Mouse (Mus musculus) intestine, postnatal 0 days (tissue): ENCODE results near the gene Btg3. TPM values are rescaled to one million over a fixed set of nuclear protein-coding genes. Genes with fewer than 3 reads are reported as not detected.
A peak's percentile ranks its signal among the peaks of the same experiment; 100 is the strongest.

Experiments used
- ATAC-seq: fragments of 200-750 bp; cut with Nextera tagmentation; 2 replicates; pipeline ENCODE4 v1.8.0; 2017; ENCODE audit warnings: mild to moderate bottlenecking, moderate TSS enrichment, moderate library complexity
- H3K27ac ChIP-seq: fragments of 300-500 bp; sonication (generic); 2 replicates; pipeline ENCODE4 v1.5.1; 2014; ENCODE audit warnings: mild to moderate bottlenecking, low read depth, low read length, moderate library complexity
- H3K27me3 ChIP-seq: fragments of 300-500 bp; sonication (generic); replicated peaks from 2 replicates; pipeline ENCODE4 v1.6.1; 2014; ENCODE audit warnings: low read length, mixed read lengths; ENCODE audit not compliant: control insufficient read depth, insufficient read depth
- H3K36me3 ChIP-seq: fragments of 300-500 bp; sonication (generic); 2 replicates; pipeline ENCODE4 v1.6.1; 2014; ENCODE audit warnings: mild to moderate bottlenecking, moderate library complexity; ENCODE audit not compliant: control insufficient read depth, insufficient read depth
- H3K4me1 ChIP-seq: fragments of 300-500 bp; sonication (generic); replicated peaks from 2 replicates; pipeline ENCODE4 v1.6.1; 2014; ENCODE audit warnings: antibody characterized with exemption, low read length, mixed read lengths; ENCODE audit not compliant: control insufficient read depth, insufficient read depth
- H3K4me2 ChIP-seq: fragments of 300-500 bp; sonication (generic); replicated peaks from 2 replicates; pipeline ENCODE4 v1.6.1; 2014; ENCODE audit warnings: low read depth, mild to moderate bottlenecking, moderate library complexity
- H3K4me3 ChIP-seq: fragments of 300-500 bp; sonication (generic); 2 replicates; pipeline ENCODE4 v1.5.1; 2014; ENCODE audit warnings: low read depth, low read length
- H3K9ac ChIP-seq: fragments of 300-500 bp; sonication (generic); 2 replicates; pipeline ENCODE4 v1.6.1; 2014; ENCODE audit warnings: mild to moderate bottlenecking, low read depth, low read length
- H3K9me3 ChIP-seq: fragments of 300-500 bp; sonication (generic); 2 replicates; pipeline ENCODE4 v1.6.1; 2016; ENCODE audit warnings: mixed run types; ENCODE audit not compliant: control insufficient read depth
- CTCF ChIP-seq: sonication (generic); IDR thresholded peaks from 2 replicates; pipeline ENCODE4 v1.5.1; 2016; ENCODE audit warnings: low read depth, mild to moderate bottlenecking, control low read depth, antibody characterized with exemption, moderate library complexity
- WGBS: fragments of 180-500 bp; shearing (Covaris S2); extraction: QIAGEN DNeasy Blood & Tissue Kit; methylation state at CpG from one replicate; pipeline ENCODE4 v1.1.7; 2014; 5-methylcytosine and 5-hydroxymethylcytosine counted together
- polyA plus RNA-seq: library from polyadenylated mRNA; unstranded; fragments of >200 nt; fragmentation: Nextera tagmentation; extraction: Ambion mirVana; gene quantifications from 2 replicates; pipeline ENCODE4 v1.2.1, GENCODE M21; 2015

The Btg3 gene
- polyA plus RNA-seq, 1 experiment from 2014 or later: 25.5 TPM

- H3K4me1 ChIP-seq: peaks cover 3% of the 10 kb centered on the region; the same call in 1 of the 2 replicates
- no peak overlapping the region for H3K9ac ChIP-seq
- no peaks in the 10 kb centered on the region for H3K9me3 ChIP-seq
- no peaks in the 10 kb centered on the region for H3K27me3 ChIP-seq
- no peak for TF ChIP-seq CTCF
- no peak overlapping the region for H3K27ac ChIP-seq
- 41% methylated on average over 6 of the region's 6 CpGs for WGBS
- H3K36me3 ChIP-seq: no peaks in the 10 kb centered on the region
- no peak overlapping the region for H3K4me2 ChIP-seq
- H3K4me3 ChIP-seq: no peak overlapping the region
- peak; percentile 50 for ATAC-seq
Measured at GRCm38 (mm10) chr16:78309258-78309657, 67.7 kb downstream of the Btg3 start.

- Histone ChIP-seq H3K36me3 (no peaks in the 10 kb centered on the region), H3K9me3 (no peaks in the 10 kb centered on the region), H3K27ac (peak overlapping the region; percentile 46; the same call in 1 of the 2 replicates), H3K27me3 (no peaks in the 10 kb centered on the region), H3K4me3 (no peak overlapping the region), H3K4me2 (peak overlapping the region; percentile 13; the same call in 1 of the 2 replicates), H3K4me1 (peaks cover 3% of the 10 kb centered on the region; the same call in 1 of the 2 replicates), H3K9ac (no peak overlapping the region)
- 73% methylated on average over 16 of the region's 16 CpGs for WGBS
- peak; percentile 70 for ATAC-seq
- TF ChIP-seq CTCF: no peak
Measured at GRCm38 (mm10) chr16:78307476-78308192, 69.4 kb downstream of the Btg3 start.

- no peaks in the 10 kb centered on the region for H3K36me3 ChIP-seq
- no peak for TF ChIP-seq CTCF
- H3K4me3 ChIP-seq: no peak overlapping the region
- no peak overlapping the region for H3K4me2 ChIP-seq
- H3K9me3 ChIP-seq: no peaks in the 10 kb centered on the region
- ATAC-seq: no peak
- WGBS: 78% methylated on average over 8 of the region's 8 CpGs
- peaks cover 3% of the 10 kb centered on the region; the same call in 1 of the 2 replicates for H3K4me1 ChIP-seq
- H3K27me3 ChIP-seq: no peaks in the 10 kb centered on the region
- no peak overlapping the region for H3K27ac ChIP-seq
- H3K9ac ChIP-seq: no peak overlapping the region
Measured at GRCm38 (mm10) chr16:78306606-78307005, 70.4 kb downstream of the Btg3 start.

GRCm38 (mm10) chr16:78305606-78306100 is 71.3 kb downstream of the Btg3 start:
- H3K27me3 ChIP-seq: no peaks in the 10 kb centered on the region
- 0 out of 2 replicates have a peak overlapping the region, but pooled peaks have one; percentile 21 for H3K27ac ChIP-seq
- H3K4me1 ChIP-seq: peaks cover 3% of the 10 kb centered on the region; the same call in 1 of the 2 replicates
- 63% methylated on average over 12 of the region's 12 CpGs for WGBS
- no peak overlapping the region for H3K4me2 ChIP-seq
- no peak overlapping the region for H3K9ac ChIP-seq
- no peaks in the 10 kb centered on the region for H3K9me3 ChIP-seq
- H3K36me3 ChIP-seq: no peaks in the 10 kb centered on the region
- no peak overlapping the region for H3K4me3 ChIP-seq
- ATAC-seq: no peak
- TF ChIP-seq CTCF: no peak

- Histone ChIP-seq H3K4me3 (peak overlapping the region; percentile 80), H3K36me3 (no peaks in the 10 kb centered on the region), H3K27me3 (no peaks in the 10 kb centered on the region), H3K9ac (peak overlapping the region; percentile 91; the same call in 1 of the 2 replicates), H3K4me2 (peak overlapping the region; percentile 90), H3K4me1 (peaks cover 3% of the 10 kb centered on the region; the same call in 1 of the 2 replicates), H3K9me3 (no peaks in the 10 kb centered on the region), H3K27ac (peak overlapping the region; percentile 95)
- no peak for ATAC-seq
- WGBS: 5% methylated on average over 10 of the region's 10 CpGs
- no peak for TF ChIP-seq CTCF
Measured at GRCm38 (mm10) chr16:78302678-78303050, 74.3 kb downstream of the Btg3 start.

- H3K36me3 ChIP-seq: no peaks in the 10 kb centered on the region
- H3K27ac ChIP-seq: peak overlapping the region; percentile 95
- under 1% methylated on average over 61 of the region's 65 CpGs for WGBS
- H3K9me3 ChIP-seq: no peaks in the 10 kb centered on the region
- H3K9ac ChIP-seq: peak overlapping the region; percentile 91
- H3K4me1 ChIP-seq: peaks cover 3% of the 10 kb centered on the region; the same call in 1 of the 2 replicates
- TF ChIP-seq CTCF: no peak
- ATAC-seq: peak; percentile 39
- H3K4me3 ChIP-seq: peak overlapping the region; percentile 80
- peak overlapping the region; percentile 90 for H3K4me2 ChIP-seq
- no peaks in the 10 kb centered on the region for H3K27me3 ChIP-seq
Measured at GRCm38 (mm10) chr16:78301831-78302677, 74.9 kb downstream of the Btg3 start.
